Mouse (Mus musculus): ENCODE measurements around the gene Nr6a1.

- TF ChIP-seq POLR2A (IDR thresholded peaks at IDR 0.05; ENCODE audit: extremely low read depth, insufficient read depth, low read length) (no peak), CTCF (IDR thresholded peaks at IDR 0.05; ENCODE audit: extremely low read depth, insufficient read depth, low read length) (peak; percentile 38)
Measured at GRCm38 (mm10) chr2:38688791-38689520, 238.5 kb downstream of the Nr6a1 start.
